Mouse (Mus musculus) stomach, embryonic 14.5 days (tissue): ENCODE data around the gene Mfsd6. TPM values are rescaled to one million over a fixed set of nuclear protein-coding genes. Genes with fewer than 3 reads are reported as not detected.
"Not testable (repeated sequence)": the region's sequence is repeated elsewhere in the genome, so short reads cannot be mapped to it uniquely, and the experiment has no call there.

Source experiments
- ATAC-seq: fragments of 200-750 bp; cut with Nextera tagmentation; 2 replicates; pipeline ENCODE4 v1.8.0; 2017; ENCODE audit warnings: low read depth, moderate TSS enrichment; ENCODE audit not compliant: insufficient number of reproducible peaks, insufficient read depth, low FRiP score
- H3K27ac ChIP-seq: fragments of 300-500 bp; sonication (generic); 2 replicates; pipeline ENCODE4 v1.5.1; 2014; ENCODE audit warnings: mild to moderate bottlenecking, low read length, moderate library complexity, mixed read lengths
- H3K27me3 ChIP-seq: fragments of 300-500 bp; sonication (generic); 2 replicates; pipeline ENCODE4 v1.6.1; 2014; ENCODE audit warnings: low read length, control low read depth, mixed read lengths; ENCODE audit not compliant: control insufficient read depth, insufficient read depth
- H3K36me3 ChIP-seq: fragments of 300-500 bp; sonication (generic); 2 replicates; pipeline ENCODE4 v1.6.1; 2014; ENCODE audit warnings: mild to moderate bottlenecking, control low read depth, low read length, moderate library complexity, mixed read lengths; ENCODE audit not compliant: control insufficient read depth, insufficient read depth
- H3K4me1 ChIP-seq: fragments of 300-500 bp; sonication (generic); 2 replicates; pipeline ENCODE4 v1.6.1; 2014; ENCODE audit warnings: low read length, control low read depth, mixed read lengths; ENCODE audit not compliant: control insufficient read depth, insufficient read depth
- H3K4me2 ChIP-seq: fragments of 300-500 bp; sonication (generic); replicated peaks from 2 replicates; pipeline ENCODE4 v1.6.1; 2014; ENCODE audit warnings: low read depth, low read length, control low read depth
- H3K4me3 ChIP-seq: fragments of 300-500 bp; sonication (generic); 2 replicates; pipeline ENCODE4 v1.5.1; 2014; ENCODE audit warnings: low read depth, low read length, control low read depth
- H3K9ac ChIP-seq: fragments of 300-500 bp; sonication (generic); replicated peaks from 2 replicates; pipeline ENCODE4 v1.6.1; 2014; ENCODE audit warnings: low read depth, mild to moderate bottlenecking, control low read depth, low read length, moderate library complexity, mixed read lengths
- H3K9me3 ChIP-seq: fragments of 300-500 bp; sonication (generic); 2 replicates; pipeline ENCODE4 v1.6.1; 2016; ENCODE audit warnings: low read depth, low read length, control low read depth; ENCODE audit not compliant: control insufficient read depth
- WGBS: fragments of 180-500 bp; shearing (Covaris S2); extraction: QIAGEN DNeasy Blood & Tissue Kit; methylation state at CpG from one replicate; pipeline ENCODE4 v1.1.7; 2014; 5-methylcytosine and 5-hydroxymethylcytosine counted together
- polyA plus RNA-seq: library from polyadenylated mRNA; unstranded; fragments of >200 nt; fragmentation: Nextera tagmentation; extraction: Ambion mirVana; gene quantifications from 2 replicates; pipeline ENCODE4 v1.2.1, GENCODE M21; 2014

Gene Mfsd6
- polyA plus RNA-seq, 1 experiment from 2014 or later, result 6.4 TPM

DNA sequence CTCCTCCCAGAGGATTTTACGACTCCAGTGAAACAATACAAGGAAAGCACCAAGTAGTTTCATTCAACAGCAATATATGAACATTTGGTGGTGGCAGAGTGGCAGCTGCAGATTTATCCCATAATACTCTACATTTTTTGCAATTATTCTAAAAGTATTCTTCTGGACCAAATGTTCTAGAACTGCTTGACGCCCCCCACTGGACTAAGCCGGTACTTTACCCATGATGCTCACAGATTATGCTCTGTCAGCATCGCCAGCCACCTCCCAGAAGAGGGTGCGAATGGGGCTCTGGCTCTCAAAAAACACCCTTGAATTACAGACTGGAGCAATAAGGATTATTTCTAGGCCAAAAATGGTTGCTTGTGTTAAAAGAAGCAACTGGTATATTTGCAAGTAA lies 8.2 kb downstream of the Mfsd6 start:
- no peaks in the 10 kb centered on the region for H3K36me3 ChIP-seq
- no peak for ATAC-seq
- H3K27me3 ChIP-seq, result no peaks in the 10 kb centered on the region
- no peak overlapping the region for H3K27ac ChIP-seq
- H3K9me3 ChIP-seq, result no peaks in the 10 kb centered on the region
- H3K4me1 ChIP-seq, result no peaks in the 10 kb centered on the region
- no peak overlapping the region for H3K9ac ChIP-seq
- WGBS, result 59% methylated on average over 5 of the region's 5 CpGs
- H3K4me2 ChIP-seq, result no peak overlapping the region
- no peak overlapping the region for H3K4me3 ChIP-seq

DNA sequence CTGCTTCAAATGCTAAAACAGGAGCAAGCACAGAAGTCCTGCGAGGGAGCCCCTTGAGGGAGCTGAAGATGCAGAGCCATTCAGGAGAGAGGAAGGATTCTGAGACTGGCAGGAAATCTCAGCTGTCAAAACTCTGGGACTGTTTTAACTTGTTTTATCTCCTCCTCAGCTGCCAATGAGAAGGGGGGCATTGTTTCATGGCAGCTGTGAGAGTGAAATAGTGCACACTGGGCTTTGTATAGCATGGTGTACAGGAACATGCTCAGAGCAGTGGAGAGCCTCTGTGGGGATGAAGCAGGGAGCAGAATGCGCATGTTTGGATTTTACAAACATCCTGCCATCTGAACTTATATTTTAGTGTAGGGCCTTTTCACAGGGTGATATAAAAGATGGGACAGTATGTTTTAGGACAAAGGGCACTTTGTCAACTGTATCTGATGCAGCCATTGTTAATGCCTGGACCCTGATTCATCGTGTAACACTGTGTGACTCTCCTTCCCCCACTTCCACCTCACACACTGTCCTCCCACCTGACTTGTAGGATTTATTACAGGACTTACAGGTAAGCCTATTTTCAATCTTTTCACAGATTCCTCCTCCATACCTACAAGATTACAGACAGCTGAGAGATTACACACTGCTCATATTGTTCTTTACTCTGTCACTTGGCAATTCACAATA lies 9.1 kb downstream of the Mfsd6 start:
- no peaks in the 10 kb centered on the region for H3K4me1 ChIP-seq
- H3K9me3 ChIP-seq, result no peaks in the 10 kb centered on the region
- no peak overlapping the region for H3K27ac ChIP-seq
- no peak overlapping the region for H3K4me3 ChIP-seq
- no peak overlapping the region for H3K9ac ChIP-seq
- H3K36me3 ChIP-seq, result no peaks in the 10 kb centered on the region
- no peak for ATAC-seq
- H3K4me2 ChIP-seq, result no peak overlapping the region
- 53% methylated on average over 3 of the region's 3 CpGs for WGBS
- no peaks in the 10 kb centered on the region for H3K27me3 ChIP-seq

DNA sequence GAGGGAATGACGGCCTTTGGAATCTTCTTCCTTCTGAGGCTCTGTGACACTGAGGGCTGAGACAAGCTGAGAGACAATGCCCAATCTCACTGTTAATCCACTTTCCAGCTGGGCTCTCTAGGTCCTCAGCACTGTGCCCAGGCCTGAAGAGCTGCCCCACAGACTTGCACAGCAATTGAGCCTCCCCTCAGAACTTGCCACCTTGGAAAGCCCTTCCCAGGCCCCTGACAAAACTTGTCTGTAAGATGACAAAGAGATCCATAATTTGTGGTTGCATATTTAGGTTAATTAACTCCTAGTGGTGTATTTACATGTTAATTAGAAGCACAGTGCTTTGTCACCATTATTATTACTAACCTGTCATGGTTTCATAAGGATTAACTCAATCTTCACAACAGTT lies 12.8 kb downstream of the Mfsd6 start:
- no peak overlapping the region for H3K4me2 ChIP-seq
- no peak overlapping the region for H3K4me3 ChIP-seq
- no peaks in the 10 kb centered on the region for H3K36me3 ChIP-seq
- no peaks in the 10 kb centered on the region for H3K27me3 ChIP-seq
- no peak for ATAC-seq
- no peak overlapping the region for H3K27ac ChIP-seq
- no peaks in the 10 kb centered on the region for H3K4me1 ChIP-seq
- 61% methylated on average over 1 of the region's 1 CpGs for WGBS
- no peak overlapping the region for H3K9ac ChIP-seq
- no peaks in the 10 kb centered on the region for H3K9me3 ChIP-seq

DNA sequence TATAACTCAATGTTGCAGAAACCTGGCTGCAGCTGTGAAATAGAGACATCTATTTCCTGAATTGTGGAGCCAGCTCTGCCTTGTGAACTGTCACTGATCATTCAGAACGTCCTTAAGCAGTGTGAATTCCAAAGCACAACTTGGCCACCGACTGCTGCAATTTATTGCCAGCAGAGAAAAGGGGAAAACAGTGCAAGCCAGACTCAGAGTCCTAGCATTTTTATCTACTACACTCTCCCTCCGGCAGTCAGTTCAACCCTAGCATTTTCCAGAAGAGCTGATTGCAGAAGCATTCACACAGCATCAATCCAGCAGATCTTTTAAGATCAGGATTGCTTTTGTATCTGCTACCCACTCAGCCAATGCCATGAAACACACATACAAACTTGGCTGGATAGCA lies 13.2 kb downstream of the Mfsd6 start:
- Histone ChIP-seq H3K4me2 (no peak overlapping the region), H3K4me1 (no peaks in the 10 kb centered on the region), H3K27me3 (no peaks in the 10 kb centered on the region), H3K4me3 (no peak overlapping the region), H3K9ac (no peak overlapping the region), H3K9me3 (no peaks in the 10 kb centered on the region), H3K27ac (no peak overlapping the region), H3K36me3 (no peaks in the 10 kb centered on the region)
- ATAC-seq, result no peak
- 50% methylated on average over 3 of the region's 3 CpGs for WGBS

DNA sequence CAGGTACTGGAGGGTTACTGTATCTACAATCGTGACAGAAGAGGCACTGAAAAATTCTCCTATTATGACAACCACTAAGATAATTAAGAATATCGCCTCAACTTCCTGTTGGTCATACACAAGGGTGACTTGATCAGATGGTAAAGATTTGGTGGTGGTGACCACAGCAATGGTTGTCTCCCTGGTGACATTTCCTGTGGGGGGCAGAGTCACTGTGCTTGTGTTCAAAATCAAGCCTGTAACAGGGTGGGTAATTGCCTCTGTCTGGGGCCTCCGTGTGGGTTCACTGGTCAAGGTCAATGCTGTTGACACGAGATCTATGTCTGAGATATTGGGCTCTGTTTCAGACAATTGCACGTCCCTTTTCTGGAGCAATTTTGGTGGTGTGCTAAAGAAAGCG lies 18.5 kb downstream of the Mfsd6 start:
- H3K27ac ChIP-seq, result no peak overlapping the region
- H3K4me2 ChIP-seq, result no peak overlapping the region
- H3K4me1 ChIP-seq, result no peaks in the 10 kb centered on the region
- H3K4me3 ChIP-seq, result no peak overlapping the region
- ATAC-seq, result no peak
- no peaks in the 10 kb centered on the region for H3K27me3 ChIP-seq
- no peaks in the 10 kb centered on the region for H3K9me3 ChIP-seq
- WGBS, result 75% methylated on average over 6 of the region's 6 CpGs
- no peaks in the 10 kb centered on the region for H3K36me3 ChIP-seq
- H3K9ac ChIP-seq, result no peak overlapping the region

DNA sequence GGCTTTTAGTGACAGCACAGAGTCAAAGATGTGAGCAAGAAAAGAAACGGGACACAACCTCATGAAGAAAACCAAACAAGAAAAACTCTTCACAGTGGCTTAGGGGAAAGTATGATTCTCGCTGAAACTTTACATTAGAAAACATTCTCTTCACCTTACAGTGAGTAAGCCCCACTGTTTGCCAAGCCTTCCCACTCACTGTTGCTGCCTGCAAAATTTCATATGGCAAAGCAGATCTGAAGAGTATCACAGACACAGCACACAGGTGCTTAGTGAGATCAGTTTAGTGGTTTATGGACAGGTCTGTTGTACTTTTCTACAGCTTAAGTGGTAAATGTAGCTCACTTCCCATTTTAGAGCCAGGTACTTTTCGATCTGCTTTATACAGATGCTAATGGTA lies 20.2 kb downstream of the Mfsd6 start:
- whole genome bisulfite sequencing, result 85% methylated on average over 3 of the region's 3 CpGs
- Histone ChIP-seq H3K27me3 (no peaks in the 10 kb centered on the region), H3K36me3 (no peaks in the 10 kb centered on the region), H3K4me2 (no peak overlapping the region), H3K9ac (no peak overlapping the region), H3K9me3 (no peaks in the 10 kb centered on the region), H3K4me3 (no peak overlapping the region), H3K4me1 (no peaks in the 10 kb centered on the region), H3K27ac (no peak overlapping the region)
- no peak for ATAC-seq

DNA sequence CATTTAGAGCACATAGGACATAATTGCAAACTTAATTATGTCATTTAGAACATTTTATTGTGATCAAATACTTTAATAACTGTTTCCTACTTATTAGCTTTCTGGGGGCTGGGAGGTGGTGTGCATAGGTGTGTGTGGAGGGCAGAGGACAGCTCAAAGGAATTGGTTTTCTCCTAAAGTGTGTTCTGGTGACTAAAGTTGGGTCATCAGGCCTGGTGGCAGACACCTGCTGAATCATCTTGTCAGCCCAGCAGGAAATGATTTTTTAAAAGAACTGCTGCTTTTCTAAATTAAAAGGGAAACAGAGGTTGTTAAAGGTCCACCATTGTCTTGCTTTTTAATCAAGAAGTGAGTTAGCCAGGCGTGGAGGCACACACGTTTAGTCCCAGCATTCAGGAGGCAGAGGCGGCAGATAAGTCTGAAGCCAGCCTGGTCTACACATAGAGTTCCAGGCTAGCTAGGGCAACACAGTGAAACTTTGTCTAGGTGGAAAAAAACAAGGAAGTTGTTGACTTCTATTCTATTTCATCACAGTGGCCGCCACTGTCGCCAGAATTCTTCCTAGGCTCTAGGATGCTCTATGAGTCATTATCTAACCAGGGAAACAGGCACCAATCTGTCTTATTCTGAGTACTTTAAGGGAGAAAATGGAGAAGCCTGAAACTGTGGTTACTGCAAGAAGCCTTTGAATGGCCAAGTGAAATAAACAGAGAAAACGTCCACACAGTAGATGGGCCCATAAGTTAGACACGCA lies 24.3 kb downstream of the Mfsd6 start:
- H3K4me3 ChIP-seq, result no peak overlapping the region
- no peaks in the 10 kb centered on the region for H3K9me3 ChIP-seq
- no peaks in the 10 kb centered on the region for H3K27me3 ChIP-seq
- H3K27ac ChIP-seq, result no peak overlapping the region
- H3K4me2 ChIP-seq, result no peak overlapping the region
- ATAC-seq, result no peak
- no peaks in the 10 kb centered on the region for H3K36me3 ChIP-seq
- no peaks in the 10 kb centered on the region for H3K4me1 ChIP-seq
- H3K9ac ChIP-seq, result no peak overlapping the region
- WGBS, result 84% methylated on average over 7 of the region's 7 CpGs

DNA sequence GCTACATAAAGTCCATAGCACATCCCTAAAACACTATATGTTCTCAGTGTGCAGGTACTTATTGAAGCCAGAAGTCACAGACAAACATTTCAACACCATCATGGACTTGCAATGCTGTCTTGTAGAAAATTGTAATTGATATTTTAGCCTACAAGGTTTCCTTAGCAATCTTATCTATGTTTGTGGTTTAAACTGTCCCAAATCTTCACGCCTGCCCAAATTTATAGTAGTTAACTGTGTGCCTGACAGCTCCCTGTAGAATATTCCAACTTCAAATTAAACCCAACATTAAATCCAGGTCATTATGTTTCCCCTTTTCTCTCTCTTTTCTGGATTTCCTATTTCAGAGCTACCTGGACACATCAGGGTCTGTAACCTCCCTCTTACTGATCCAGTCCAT lies 25.3 kb downstream of the Mfsd6 start:
- Histone ChIP-seq H3K9me3 (no peaks in the 10 kb centered on the region), H3K4me2 (no peak overlapping the region), H3K27ac (no peak overlapping the region), H3K4me1 (no peaks in the 10 kb centered on the region), H3K9ac (no peak overlapping the region), H3K4me3 (no peak overlapping the region), H3K36me3 (no peaks in the 10 kb centered on the region), H3K27me3 (no peaks in the 10 kb centered on the region)
- no peak for ATAC-seq
- WGBS, result 81% methylated on average over 1 of the region's 1 CpGs

DNA sequence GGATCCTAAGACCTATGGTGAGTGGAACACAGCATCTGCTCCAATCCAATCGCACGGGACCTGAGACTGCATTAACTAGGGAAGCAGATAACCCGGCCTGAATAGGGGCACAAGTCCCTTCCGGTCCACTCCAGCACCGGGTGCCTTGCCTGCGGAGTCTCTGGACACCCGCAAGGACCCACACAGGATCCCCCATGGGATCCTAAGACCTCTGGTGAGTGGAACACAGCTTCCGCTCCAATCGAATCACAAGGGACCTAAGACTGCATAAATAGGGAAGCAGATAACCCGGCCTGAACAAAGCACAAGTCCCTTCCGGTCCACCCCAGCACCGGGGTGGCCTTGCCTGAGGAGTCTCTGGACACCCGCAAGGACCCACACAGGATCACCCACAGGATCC lies 32.8 kb downstream of the Mfsd6 start:
- not testable (repeated sequence) for H3K36me3 ChIP-seq, ATAC-seq, H3K27me3 ChIP-seq

More for the DNA sequence above, 32.8 kb downstream of the Mfsd6 start:
- H3K9ac ChIP-seq, H3K4me2 ChIP-seq, H3K9me3 ChIP-seq, H3K4me1 ChIP-seq, H3K4me3 ChIP-seq, H3K27ac ChIP-seq: not testable (repeated sequence)
- WGBS, result 95% methylated on average over 13 of the region's 13 CpGs
